Mouse (Mus musculus) urinary bladder, adult 18-20 months (tissue): Measurements from ENCODE around the gene Cfap99.

Experiments used
- DNase-seq, 2 experiments: peaks; one replicate each; pipeline ENCODE4 v3.0.0; 2022; ENCODE audit warnings: low spot score in 2 of 2, mixed read lengths in 2 of 2

The Cfap99 gene

GRCm38 (mm10) chr5:34288154-34288716, at the start of gene Cfap99, which contains the start of gene Zfyve28:
Gene Cfap99 (plus strand): TSS chr5:34288600.
Gene Zfyve28 (minus strand): TSS chr5:34288449.
- peak; percentile 58 to 69 for DNase-seq

- peak in 1 of 2 experiments; percentile 27 for DNase-seq
These were observed 46.0 kb upstream of the Cfap99 start for GRCm38 (mm10) chr5:34242224-34242963.

- DNase-seq: no peak
These were observed 45.3 kb upstream of the Cfap99 start for GRCm38 (mm10) chr5:34243062-34243461.

- DNase-seq: no peak
These were observed 42.0 kb upstream of the Cfap99 start for GRCm38 (mm10) chr5:34246443-34246842.

GRCm38 (mm10) chr5:34249132-34249531, 39.3 kb upstream of the Cfap99 start:
- no peak for DNase-seq

GRCm38 (mm10) chr5:34250090-34250489, 38.3 kb upstream of the Cfap99 start:
- no peak for DNase-seq

- DNase-seq: no peak
These were observed 36.6 kb upstream of the Cfap99 start for GRCm38 (mm10) chr5:34251794-34252193.

- DNase-seq: no peak
These were observed 36.0 kb upstream of the Cfap99 start for GRCm38 (mm10) chr5:34252307-34252966.

GRCm38 (mm10) chr5:34252967-34253519, 35.4 kb upstream of the Cfap99 start:
- no peak for DNase-seq

GRCm38 (mm10) chr5:34254309-34254708, 34.1 kb upstream of the Cfap99 start:
- no peak for DNase-seq

- DNase-seq: no peak
These were observed 33.2 kb upstream of the Cfap99 start for GRCm38 (mm10) chr5:34255189-34255588.

GRCm38 (mm10) chr5:34259172-34259816, 29.1 kb upstream of the Cfap99 start:
- DNase-seq: no peak

- no peak for DNase-seq
These were observed 22.3 kb upstream of the Cfap99 start for GRCm38 (mm10) chr5:34266065-34266464.

GRCm38 (mm10) chr5:34269197-34269920, 19.0 kb upstream of the Cfap99 start:
- no peak for DNase-seq

- DNase-seq: no peak
These were observed 18.4 kb upstream of the Cfap99 start for GRCm38 (mm10) chr5:34269921-34270465.

GRCm38 (mm10) chr5:34271743-34272142, 16.7 kb upstream of the Cfap99 start:
- no peak for DNase-seq

GRCm38 (mm10) chr5:34273251-34273681, 15.1 kb upstream of the Cfap99 start:
- no peak for DNase-seq

GRCm38 (mm10) chr5:34274268-34274667, 14.1 kb upstream of the Cfap99 start:
- no peak for DNase-seq

GRCm38 (mm10) chr5:34274676-34275293, 13.6 kb upstream of the Cfap99 start:
- DNase-seq: no peak

GRCm38 (mm10) chr5:34276191-34276590, 12.2 kb upstream of the Cfap99 start:
- no peak for DNase-seq
